ENCODE assay signal across 28 mouse cellular contexts in the genomic region with DNA sequence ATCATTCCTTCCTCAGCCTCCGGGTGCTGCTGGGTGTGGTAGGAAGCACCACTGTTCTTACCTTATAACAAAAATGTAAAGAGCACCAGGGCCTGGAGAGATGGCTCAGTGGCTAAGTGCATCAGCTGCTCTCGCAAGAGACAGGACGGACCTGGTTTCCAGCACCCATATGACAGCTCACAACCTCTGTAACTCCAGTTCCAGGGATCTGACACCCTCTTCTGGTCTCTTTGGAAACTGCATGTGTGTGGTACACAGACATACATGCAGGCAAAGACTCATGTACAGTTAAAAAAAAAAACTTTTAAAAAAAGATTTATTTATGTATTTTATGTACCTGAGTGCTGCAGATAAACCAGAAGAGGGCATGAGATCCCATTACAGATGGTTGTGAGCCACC. TPM values are rescaled to one million over a fixed set of nuclear protein-coding genes. Genes with fewer than 3 reads are reported as not detected.
DNase-seq lines count a peak whose midpoint lies in the region; ATAC-seq and TF ChIP-seq lines count a peak whose summit lies in the region.
"Had no signal": no experiment of that assay in that cellular context is flagged by ENCODE, and none has a peak within 500 bp of the region (broad histone marks: within the 10 kb centered on the region; RNA-seq: fewer than 3 reads in every experiment).

No protein-coding gene starts in this region.

- no peak for ATAC-seq in intestine, postnatal 0 days
- no peak for ATAC-seq in intestine, embryonic 16.5 days
- no peak for ATAC-seq in forebrain, embryonic 11.5 days (replicated peaks; ENCODE audit: low FRiP score)
- no peak for ATAC-seq in megakaryocyte progenitor cell, adult 5-6 weeks (replicated peaks; ENCODE audit: poor library complexity)
- ATAC-seq: activated CD4-positive, CD25-positive, alpha-beta regulatory T cell, adult 4 months; CD4-positive, CD25-positive, alpha-beta regulatory T cell, adult 4 months; forebrain, embryonic 13.5 days; forebrain, postnatal 0 days; hindbrain, embryonic 16.5 days had no signal

- DNase-seq in ES-CJ7 (ENCODE audit: low read depth, low spot score) = peak; percentile 61
- peak; percentile 17 for DNase-seq in induced T-regulatory cell, adult 2 months (ENCODE audit: low read depth)
- DNase-seq in spleen, adult 18-20 months = no peak
- no peak for DNase-seq in forebrain, embryonic 11.5 days (ENCODE audit: low spot score)
- DNase-seq: adrenal gland, postnatal 14 days; B cell, adult 2 months; cerebellum, adult 11-12 months; cerebellum, adult 9-10 months; cerebellum, postnatal 25 days; forebrain, postnatal 0 days; gastrocnemius, postnatal 25 days had no signal

- peak; percentile 32; the same call in 1 of the 2 replicates for TF ChIP-seq CTCF in intestine, postnatal 0 days (IDR thresholded peaks at IDR 0.05; ENCODE audit: low read depth)

- no peak overlapping the region for H3K27ac ChIP-seq in intestine, postnatal 0 days (ENCODE audit: low read depth, low read length)
- H3K27ac ChIP-seq in intestine, embryonic 16.5 days (ENCODE audit: low read length) = no peak overlapping the region
- H3K27ac ChIP-seq in forebrain, embryonic 11.5 days (ENCODE audit: low read depth, low read length) = no peak overlapping the region
- H3K27ac ChIP-seq: embryonic facial prominence, embryonic 12.5 days; forebrain, embryonic 13.5 days; hindbrain, embryonic 10.5 days had no signal

- no peaks in the 10 kb centered on the region; the same call in 1 of the 2 replicates for H3K4me1 ChIP-seq in intestine, postnatal 0 days (replicated peaks; ENCODE audit: control insufficient read depth, insufficient read depth, low read length)
- no peaks in the 10 kb centered on the region for H3K4me1 ChIP-seq in intestine, embryonic 16.5 days (ENCODE audit: control insufficient read depth, insufficient read depth, low read length)
- H3K4me1 ChIP-seq in forebrain, embryonic 11.5 days (replicated peaks; ENCODE audit: control insufficient read depth, insufficient read depth, low read length) = no peaks in the 10 kb centered on the region
- H3K4me1 ChIP-seq: embryonic facial prominence, embryonic 12.5 days; forebrain, embryonic 13.5 days; hindbrain, embryonic 10.5 days had no signal

- H3K4me3 ChIP-seq in intestine, postnatal 0 days (ENCODE audit: low read depth, low read length) = no peak overlapping the region
- no peak overlapping the region for H3K4me3 ChIP-seq in intestine, embryonic 16.5 days (ENCODE audit: low read length)
- no peak overlapping the region for H3K4me3 ChIP-seq in forebrain, embryonic 11.5 days (ENCODE audit: low read depth, low read length)
- H3K4me3 ChIP-seq: embryonic facial prominence, embryonic 12.5 days; forebrain, embryonic 13.5 days; heart, embryonic 12.5 days; hindbrain, embryonic 10.5 days had no signal

- no peaks in the 10 kb centered on the region for H3K36me3 ChIP-seq in intestine, postnatal 0 days (ENCODE audit: control insufficient read depth, insufficient read depth)
- H3K36me3 ChIP-seq in intestine, embryonic 16.5 days (ENCODE audit: control insufficient read depth, insufficient read depth, low read length) = no peaks in the 10 kb centered on the region
- H3K36me3 ChIP-seq in forebrain, embryonic 11.5 days (ENCODE audit: control insufficient read depth, insufficient read depth, low read length) = no peaks in the 10 kb centered on the region
- H3K36me3 ChIP-seq: embryonic facial prominence, embryonic 12.5 days; heart, embryonic 12.5 days; hindbrain, embryonic 10.5 days had no signal

- H3K27me3 ChIP-seq in intestine, postnatal 0 days (replicated peaks; ENCODE audit: control insufficient read depth, insufficient read depth, low read length) = no peaks in the 10 kb centered on the region
- H3K27me3 ChIP-seq in intestine, embryonic 16.5 days (replicated peaks; ENCODE audit: control insufficient read depth, insufficient read depth, low read length) = no peaks in the 10 kb centered on the region
- no peaks in the 10 kb centered on the region for H3K27me3 ChIP-seq in forebrain, embryonic 11.5 days (ENCODE audit: control insufficient read depth, insufficient read depth, low read length)
- H3K27me3 ChIP-seq: embryonic facial prominence, embryonic 12.5 days; forebrain, embryonic 13.5 days; heart, embryonic 12.5 days had no signal

- H3K4me2 ChIP-seq in intestine, postnatal 0 days (replicated peaks; ENCODE audit: low read depth) = no peak overlapping the region
- no peak overlapping the region for H3K4me2 ChIP-seq in intestine, embryonic 16.5 days (ENCODE audit: low read depth, low read length)
- H3K4me2 ChIP-seq in forebrain, embryonic 11.5 days (ENCODE audit: low read depth, low read length, severe bottlenecking) = no peak overlapping the region
- H3K4me2 ChIP-seq: embryonic facial prominence, embryonic 12.5 days; forebrain, embryonic 13.5 days; heart, embryonic 12.5 days had no signal

- no peaks in the 10 kb centered on the region for H3K9me3 ChIP-seq in intestine, postnatal 0 days (ENCODE audit: control insufficient read depth)
- H3K9me3 ChIP-seq in intestine, embryonic 16.5 days (ENCODE audit: control insufficient read depth, low read length) = peaks cover 5% of the 10 kb centered on the region
- no peaks in the 10 kb centered on the region; the same call in 1 of the 2 replicates for H3K9me3 ChIP-seq in forebrain, embryonic 11.5 days (ENCODE audit: control insufficient read depth, low read length)
- H3K9me3 ChIP-seq: embryonic facial prominence, embryonic 12.5 days had no signal

- WGBS in intestine, postnatal 0 days = 93% methylated on average over 3 of the region's 3 CpGs
- WGBS in intestine, embryonic 16.5 days = 95% methylated on average over 3 of the region's 3 CpGs
- WGBS in forebrain, embryonic 11.5 days = 94% methylated on average over 3 of the region's 3 CpGs

- no peak overlapping the region for H3K9ac ChIP-seq in intestine, postnatal 0 days (ENCODE audit: low read depth, low read length)
- no peak overlapping the region for H3K9ac ChIP-seq in intestine, embryonic 16.5 days (ENCODE audit: low read depth, low read length)
- no peak overlapping the region for H3K9ac ChIP-seq in forebrain, embryonic 11.5 days (ENCODE audit: low read length)
- H3K9ac ChIP-seq: embryonic facial prominence, embryonic 12.5 days; forebrain, embryonic 13.5 days; forebrain, postnatal 0 days; heart, embryonic 12.5 days had no signal

RNA-seq across cellular contexts. Expression of a gene that starts 15.6 kb away (rescaled TPM):
- 4.1 and 4.8 TPM in 2 replicates for polyA plus RNA-seq in intestine, postnatal 0 days (2015; fragmentation: Nextera tagmentation; extraction: Ambion mirVana)
- 1.5 and 3.4 TPM in 2 replicates for polyA plus RNA-seq in intestine, embryonic 16.5 days (2015; fragmentation: Nextera tagmentation; extraction: Ambion mirVana)
- polyA plus RNA-seq in forebrain, embryonic 11.5 days (2014; fragmentation: Nextera tagmentation; extraction: Ambion mirVana) = not detected in 2 replicates
- not detected in 2 replicates for total RNA-seq in megakaryocyte progenitor cell, adult 5-6 weeks (2015)
- total RNA-seq in megakaryocyte progenitor cell, adult 5-6 weeks (2017) = not detected in 2 replicates
- total RNA-seq: forebrain, postnatal 0 days; granulocyte monocyte progenitor cell, adult 5-6 weeks; heart, adult 8-10 months; heart, postnatal 25 days had no signal
- polyA plus RNA-seq: activated CD4-positive, CD25-positive, alpha-beta regulatory T cell, adult 4 months; CD4-positive, CD25-positive, alpha-beta regulatory T cell, adult 4 months; cortical plate, adult 2 months; forebrain, embryonic 13.5 days; heart, embryonic 12.5 days; hindbrain, embryonic 10.5 days had no signal

RNA-seq across cellular contexts. Expression of a gene that starts 20.3 kb away (rescaled TPM):
- polyA plus RNA-seq in intestine, postnatal 0 days (2015; fragmentation: Nextera tagmentation; extraction: Ambion mirVana) = 12.5 and 12.6 TPM in 2 replicates
- 10.9 and 11.7 TPM in 2 replicates for polyA plus RNA-seq in intestine, embryonic 16.5 days (2015; fragmentation: Nextera tagmentation; extraction: Ambion mirVana)
- not detected in 2 replicates for polyA plus RNA-seq in forebrain, embryonic 11.5 days (2014; fragmentation: Nextera tagmentation; extraction: Ambion mirVana)
- 8.5 and 8.8 TPM in 2 replicates for total RNA-seq in megakaryocyte progenitor cell, adult 5-6 weeks (2015)
- 25.9 and 31.5 TPM in 2 replicates for total RNA-seq in megakaryocyte progenitor cell, adult 5-6 weeks (2017)
- total RNA-seq: ES-E14; forebrain, postnatal 0 days had no signal
- polyA plus RNA-seq: embryonic facial prominence, embryonic 12.5 days; forebrain, embryonic 13.5 days; heart, embryonic 12.5 days; hindbrain, embryonic 10.5 days had no signal

RNA-seq across cellular contexts. Expression of a gene that starts 39.7 kb away (rescaled TPM):
- polyA plus RNA-seq in intestine, postnatal 0 days (2015; fragmentation: Nextera tagmentation; extraction: Ambion mirVana) = 27.8 and 28.2 TPM in 2 replicates
- polyA plus RNA-seq in intestine, embryonic 16.5 days (2015; fragmentation: Nextera tagmentation; extraction: Ambion mirVana) = 4.4 and 5.8 TPM in 2 replicates
- polyA plus RNA-seq in forebrain, embryonic 11.5 days (2014; fragmentation: Nextera tagmentation; extraction: Ambion mirVana) = not detected in 2 replicates
- 81.7 and 87.4 TPM in 2 replicates for total RNA-seq in megakaryocyte progenitor cell, adult 5-6 weeks (2015)
- 95.3 and 119 TPM in 2 replicates for total RNA-seq in megakaryocyte progenitor cell, adult 5-6 weeks (2017)
- polyA plus RNA-seq: embryonic facial prominence, embryonic 12.5 days; forebrain, embryonic 13.5 days had no signal

RNA-seq across cellular contexts. Expression of a gene that starts 52.0 kb away (rescaled TPM):
- 2.7 and 2.9 TPM in 2 replicates for polyA plus RNA-seq in intestine, postnatal 0 days (2015; fragmentation: Nextera tagmentation; extraction: Ambion mirVana)
- polyA plus RNA-seq in intestine, embryonic 16.5 days (2015; fragmentation: Nextera tagmentation; extraction: Ambion mirVana) = 0.89 and 1.6 TPM in 2 replicates
- 0.27 and 1.8 TPM in 2 replicates for polyA plus RNA-seq in forebrain, embryonic 11.5 days (2014; fragmentation: Nextera tagmentation; extraction: Ambion mirVana)
- total RNA-seq in megakaryocyte progenitor cell, adult 5-6 weeks (2015) = 1.6 TPM in 2 replicates
- 0.47 and 1.3 TPM in 2 replicates for total RNA-seq in megakaryocyte progenitor cell, adult 5-6 weeks (2017)

RNA-seq across cellular contexts. Expression of a gene that starts 52.7 kb away (rescaled TPM):
- polyA plus RNA-seq in intestine, postnatal 0 days (2015; fragmentation: Nextera tagmentation; extraction: Ambion mirVana) = 0.21 and 0.47 TPM in 2 replicates
- 0.78 TPM in 2 replicates for polyA plus RNA-seq in intestine, embryonic 16.5 days (2015; fragmentation: Nextera tagmentation; extraction: Ambion mirVana)
- polyA plus RNA-seq in forebrain, embryonic 11.5 days (2014; fragmentation: Nextera tagmentation; extraction: Ambion mirVana) = not detected in 2 replicates
- total RNA-seq in megakaryocyte progenitor cell, adult 5-6 weeks (2015) = not detected in 2 replicates
- not detected in 2 replicates for total RNA-seq in megakaryocyte progenitor cell, adult 5-6 weeks (2017)
- total RNA-seq: forebrain, postnatal 0 days; gastrocnemius, adult 18-20 months; gastrocnemius, postnatal 25 days; granulocyte monocyte progenitor cell, adult 5-6 weeks; heart, adult 8-10 months; heart, postnatal 25 days had no signal
- polyA plus RNA-seq: activated CD4-positive, CD25-positive, alpha-beta regulatory T cell, adult 4 months; CD4-positive, CD25-positive, alpha-beta regulatory T cell, adult 4 months; forebrain, embryonic 13.5 days; forebrain, postnatal 0 days; heart, embryonic 12.5 days; heart, embryonic 16.5 days; hindbrain, embryonic 10.5 days had no signal

Comparison
In these comparisons a context has a peak if more than half of its experiments do, and no peak if none do; other contexts are left out.
1. DNase-seq: peak in ES-CJ7 (single experiment) and induced T-regulatory cell, adult 2 months (single experiment); none in spleen, adult 18-20 months (0 of 2) and forebrain, embryonic 11.5 days (single experiment).
2. RNA of a gene that starts 20.3 kb away (polyA plus RNA-seq): 12.5 to 12.6 TPM in intestine, postnatal 0 days and 10.9 to 11.7 TPM in intestine, embryonic 16.5 days; not detected in forebrain, embryonic 11.5 days; every median in the first group is over 10 times any median in the second.